Mouse (Mus musculus): ENCODE measurements around the gene Npr2.

GRCm38 (mm10) chr4:43631046-43631955 is at the start of gene Npr2:
- no peak for TF ChIP-seq CTCF (IDR thresholded peaks at IDR 0.05; ENCODE audit: extremely low read depth, insufficient read depth, low read length)
- no peak for TF ChIP-seq POLR2A (IDR thresholded peaks at IDR 0.05; ENCODE audit: extremely low read depth, insufficient read depth, low read length)
